Mouse (Mus musculus) CH12.LX (cell line): ENCODE data around the gene Myod1. TPM values are rescaled to one million over a fixed set of nuclear protein-coding genes. Genes with fewer than 3 reads are reported as not detected.
A peak's percentile ranks its signal among the peaks of the same experiment; 100 is the strongest.

Experiments
- DNase-seq: peaks from one replicate; pipeline ENCODE4 v3.0.0-alpha.2; 2013; ENCODE audit errors: extremely low read depth
- H3K27ac ChIP-seq: 2 replicates; pipeline ENCODE4 v1.5.1; 2012; ENCODE audit warnings: low read depth, mild to moderate bottlenecking, control low read depth, moderate library complexity; ENCODE audit not compliant: insufficient read depth
- H3K27me3 ChIP-seq: replicated peaks from 2 replicates; pipeline ENCODE3; 2012; ENCODE audit warnings: inconsistent platforms
- H3K36me3 ChIP-seq, 2 experiments: replicated peaks in 1 of 2; 2 replicates each; pipeline versions ENCODE3 to v1.6.1; 2012; ENCODE audit warnings: inconsistent platforms in 1 of 2, low read length in 1 of 2, mild to moderate bottlenecking in 1 of 2, mixed read lengths in 1 of 2, moderate library complexity in 1 of 2; ENCODE audit not compliant: control insufficient read depth in 1 of 2, insufficient read depth in 1 of 2
- H3K4me1 ChIP-seq, 2 experiments: 2 replicates each; pipeline ENCODE4 v1.6.1; 2012; ENCODE audit warnings: inconsistent platforms in 1 of 2, moderate library complexity in 1 of 2; ENCODE audit not compliant: insufficient read depth in 2 of 2, control insufficient read depth in 1 of 2
- H3K4me2 ChIP-seq: 2 replicates; pipeline ENCODE4 v1.6.1; 2012; ENCODE audit warnings: low read depth, mild to moderate bottlenecking, control low read depth; ENCODE audit not compliant: poor library complexity, insufficient read depth, severe bottlenecking
- H3K4me3 ChIP-seq, 3 experiments: fragments of 150-350 bp in 1 of 3; sonication (generic) in 1 of 3; replicated peaks in 1 of 3; 2 replicates each; pipeline versions ENCODE3 to v1.5.1; 2011 to 2012; ENCODE audit warnings: low read depth in 2 of 3, low read length in 2 of 3, mild to moderate bottlenecking in 2 of 3, moderate library complexity in 2 of 3, control low read depth in 1 of 3, improper control_type of control experiment in 1 of 3, inconsistent platforms in 1 of 3, mixed read lengths in 1 of 3; ENCODE audit not compliant: poor library complexity in 1 of 3
- H3K79me2 ChIP-seq: replicated peaks from 2 replicates; pipeline ENCODE4 v1.6.1; 2012; ENCODE audit warnings: mild to moderate bottlenecking, moderate library complexity; ENCODE audit not compliant: control insufficient read depth, poor library complexity, insufficient read depth, severe bottlenecking; ENCODE audit errors: extremely low read depth
- H3K9ac ChIP-seq: 2 replicates; pipeline ENCODE4 v1.6.1; 2012; ENCODE audit warnings: low read depth, mild to moderate bottlenecking, control low read depth, moderate library complexity; ENCODE audit not compliant: insufficient read depth
- H3K9me3 ChIP-seq: replicated peaks from 2 replicates; pipeline ENCODE3; 2012; ENCODE audit warnings: low read length, inconsistent platforms, mixed read lengths
- CHD1 ChIP-seq: IDR thresholded peaks from 2 replicates; pipeline ENCODE4 v1.6.1; 2012; ENCODE audit warnings: low read depth, low read length, improper control_type of control experiment, inconsistent platforms
- CHD2 ChIP-seq: IDR thresholded peaks from 2 replicates; pipeline ENCODE4 v1.6.1; 2011; ENCODE audit warnings: low read length, improper control_type of control experiment
- E2F4 ChIP-seq: IDR thresholded peaks from 2 replicates; pipeline ENCODE4 v1.6.1; 2011; ENCODE audit warnings: low read depth, low read length, improper control_type of control experiment; ENCODE audit not compliant: insufficient replicate concordance
- ELF1 ChIP-seq: IDR thresholded peaks from 2 replicates; pipeline ENCODE4 v1.6.1; 2014; ENCODE audit warnings: low read depth, mild to moderate bottlenecking, inconsistent platforms, low read length, improper control_type of control experiment
- EP300 ChIP-seq: IDR thresholded peaks from 2 replicates; pipeline ENCODE4 v1.6.1; 2011; ENCODE audit warnings: low read length, improper control_type of control experiment
- ETS1 ChIP-seq: conservative IDR thresholded peaks from 2 replicates; pipeline ENCODE4 v1.6.1; 2012; ENCODE audit warnings: low read depth, mild to moderate bottlenecking, inconsistent platforms, low read length, improper control_type of control experiment, moderate library complexity
- HCFC1 ChIP-seq: IDR thresholded peaks from 2 replicates; pipeline ENCODE4 v1.6.1; 2012; ENCODE audit warnings: low read depth, mild to moderate bottlenecking, inconsistent platforms, low read length, improper control_type of control experiment
- IRF4 ChIP-seq: IDR thresholded peaks from 2 replicates; pipeline ENCODE4 v1.6.1; 2014; ENCODE audit warnings: low read depth, mild to moderate bottlenecking, inconsistent platforms, low read length, improper control_type of control experiment
- KAT2A ChIP-seq: IDR thresholded peaks from 2 replicates; pipeline ENCODE4 v1.6.1; 2012; ENCODE audit warnings: low read length, improper control_type of control experiment, inconsistent platforms; ENCODE audit not compliant: insufficient replicate concordance
- MAFK ChIP-seq: IDR thresholded peaks from 2 replicates; pipeline ENCODE4 v1.6.1; 2011; ENCODE audit warnings: low read length, improper control_type of control experiment; ENCODE audit not compliant: insufficient replicate concordance
- MXI1 ChIP-seq: IDR thresholded peaks from 2 replicates; pipeline ENCODE4 v1.6.1; 2011; ENCODE audit warnings: mild to moderate bottlenecking, low read depth, low read length, improper control_type of control experiment
- MYC ChIP-seq: IDR thresholded peaks from 2 replicates; pipeline ENCODE4 v1.6.1; 2011; ENCODE audit warnings: low read depth, mild to moderate bottlenecking, improper control_type of control experiment, low read length
- NELFE ChIP-seq: IDR thresholded peaks from 2 replicates; pipeline ENCODE4 v1.6.1; 2011; ENCODE audit warnings: low read depth, low read length, improper control_type of control experiment
- NRF1 ChIP-seq: IDR thresholded peaks from 2 replicates; pipeline ENCODE4 v1.6.1; 2014; ENCODE audit warnings: low read depth, mild to moderate bottlenecking, inconsistent platforms, low read length, improper control_type of control experiment, moderate library complexity
- RAD21 ChIP-seq: IDR thresholded peaks from 2 replicates; pipeline ENCODE4 v1.6.1; 2011; ENCODE audit warnings: low read depth, mild to moderate bottlenecking, low read length, improper control_type of control experiment, moderate library complexity
- RCOR1 ChIP-seq: conservative IDR thresholded peaks from 2 replicates; pipeline ENCODE4 v1.6.1; 2012; ENCODE audit warnings: low read depth, mild to moderate bottlenecking, inconsistent platforms, low read length, improper control_type of control experiment
- SIN3A ChIP-seq: IDR thresholded peaks from 2 replicates; pipeline ENCODE4 v1.6.1; 2012; ENCODE audit warnings: low read length, improper control_type of control experiment, inconsistent platforms
- TBP ChIP-seq: conservative IDR thresholded peaks from 2 replicates; pipeline ENCODE4 v1.6.1; 2011; ENCODE audit warnings: low read depth, low read length, improper control_type of control experiment
- UBTF ChIP-seq: IDR thresholded peaks from 2 replicates; pipeline ENCODE4 v1.6.1; 2012; ENCODE audit warnings: low read depth, mild to moderate bottlenecking, inconsistent platforms, low read length, improper control_type of control experiment, moderate library complexity
- USF1 ChIP-seq: IDR thresholded peaks from 2 replicates; pipeline ENCODE4 v1.6.1; 2014; ENCODE audit warnings: low read depth, mild to moderate bottlenecking, inconsistent platforms, low read length, improper control_type of control experiment
- ZC3H11A ChIP-seq: IDR thresholded peaks from 2 replicates; pipeline ENCODE4 v1.6.1; 2012; ENCODE audit warnings: low read depth, mild to moderate bottlenecking, inconsistent platforms, low read length, improper control_type of control experiment
- ZKSCAN1 ChIP-seq: IDR thresholded peaks from 2 replicates; pipeline ENCODE4 v1.6.1; 2012; ENCODE audit warnings: low read depth, inconsistent platforms, low read length, improper control_type of control experiment, borderline replicate concordance
- ZNF384 ChIP-seq: IDR thresholded peaks from 2 replicates; pipeline ENCODE4 v1.6.1; 2012; ENCODE audit warnings: low read depth, low read length, improper control_type of control experiment, inconsistent platforms
- dilution Hi-C: fragments of 300-500 bp; cut with MboI; formaldehyde crosslinking; loops from 2 replicates; pipeline ENCODE4 v1.14.3; 2020; ENCODE audit warnings: low sequenced_read_pairs; ENCODE audit not compliant: extremely low pct_unique_long_range_greater_than_20kb, extremely low pct_ligation_motif_present
- in situ Hi-C: fragments of 300-500 bp; cut with MboI; formaldehyde crosslinking; loops from 3 replicates; pipeline ENCODE4 v1.14.3; 2019; ENCODE audit warnings: low sequenced_read_pairs, low pct_ligation_motif_present, low pct_unique_long_range_greater_than_20kb, mixed read lengths
- polyA plus RNA-seq: library from polyadenylated mRNA; unstranded; fragments of >175 nt; gene quantifications from 2 replicates; pipeline ENCODE4 v1.2.1, GENCODE M21; 2012; ENCODE audit warnings: low read depth; ENCODE audit not compliant: insufficient read length
- total RNA-seq, 2 experiments: library from RNA; depleted of rRNA; stranded (reverse); fragments of 300-350 nt in 1 of 2; fragments of >200 nt in 1 of 2; gene quantifications; 2 replicates each; pipeline ENCODE4 v1.2.3; 2012 to 2014

Gene Myod1
- total and polyA plus RNA-seq, 3 experiments = not detected

- in situ Hi-C loops = loop anchor here (10.0 kb wide), 1 partner anchor 136 kb away; no protein-coding TSS in a partner anchor
- DNase-seq = no peak
- dilution Hi-C loops = no loop called here
- Histone ChIP-seq H3K9me3 (no peaks in the 10 kb centered on the region), H3K4me2 (0 out of 2 replicates have a peak overlapping the region, but pooled peaks have one; percentile 7), H3K27ac (no peak overlapping the region), H3K27me3 (no peaks in the 10 kb centered on the region), H3K4me1 (peaks cover 12 to 33% of the 10 kb centered on the region in 2 experiments), H3K4me3 (no peak overlapping the region), H3K9ac (no peak overlapping the region), H3K79me2 (no peaks in the 10 kb centered on the region), H3K36me3 (no peaks in the 10 kb centered on the region)
- TF ChIP-seq ZNF384 = no peak
- TF ChIP-seq ELF1 = no peak
- no peak for TF ChIP-seq CHD1
- TF ChIP-seq MXI1 = no peak
- TF ChIP-seq RAD21 = no peak
- TF ChIP-seq, all 38 proteins: peak for 0
Observed at GRCm38 (mm10) chr7:46408606-46409005, 32.3 kb downstream of the Myod1 start.

- H3K4me2 ChIP-seq = peak overlapping the region; percentile 22; the same call in 1 of the 2 replicates
- H3K79me2 ChIP-seq = no peaks in the 10 kb centered on the region
- H3K27me3 ChIP-seq = no peaks in the 10 kb centered on the region
- in situ Hi-C loops (loop anchor here (10.0 kb wide), 1 partner anchor 136 kb away; no protein-coding TSS in a partner anchor), dilution Hi-C loops (no loop called here)
- H3K27ac ChIP-seq = no peak overlapping the region
- H3K4me1 ChIP-seq = peaks cover 12 to 26% of the 10 kb centered on the region in 2 experiments
- DNase-seq = peak; percentile 52
- peak; percentile 42; the same call in 1 of the 2 replicates for TF ChIP-seq USF1
- no peak for TF ChIP-seq EP300
- H3K9me3 ChIP-seq = no peaks in the 10 kb centered on the region
- no peak overlapping the region for H3K4me3 ChIP-seq
- H3K36me3 ChIP-seq = no peaks in the 10 kb centered on the region
- no peak overlapping the region for H3K9ac ChIP-seq
Observed at GRCm38 (mm10) chr7:46409204-46409789, 33.0 kb downstream of the Myod1 start.

- in situ Hi-C loops (no loop called here), dilution Hi-C loops (no loop called here)
- H3K27ac ChIP-seq = no peak overlapping the region
- TF ChIP-seq HCFC1 (no peak), ZC3H11A (no peak), TBP (no peak), NRF1 (no peak), MAFK (no peak), KAT2A (no peak), ZKSCAN1 (no peak), MYC (no peak), RCOR1 (no peak), E2F4 (no peak), ETS1 (no peak), UBTF (no peak), NELFE (no peak), ELF1 (no peak), EP300 (no peak), SIN3A (no peak), IRF4 (no peak), CHD2 (no peak)
- H3K4me1 ChIP-seq = peaks cover 12 to 25% of the 10 kb centered on the region in 2 experiments
- H3K9me3 ChIP-seq = no peaks in the 10 kb centered on the region
- DNase-seq = no peak
- H3K9ac ChIP-seq = no peak overlapping the region
- H3K79me2 ChIP-seq = no peaks in the 10 kb centered on the region
- no peak overlapping the region for H3K4me2 ChIP-seq
- no peaks in the 10 kb centered on the region for H3K36me3 ChIP-seq
- H3K4me3 ChIP-seq = no peak overlapping the region
- no peaks in the 10 kb centered on the region for H3K27me3 ChIP-seq
Observed at GRCm38 (mm10) chr7:46410727-46411126, 34.5 kb downstream of the Myod1 start.
